Mouse (Mus musculus) hindbrain, embryonic 13.5 days (tissue): ENCODE measurements around the gene Gstt2. TPM values are rescaled to one million over a fixed set of nuclear protein-coding genes. Genes with fewer than 3 reads are reported as not detected.

Experiments
- polyA plus RNA-seq: library from polyadenylated mRNA; unstranded; fragments of >200 nt; fragmentation: Nextera tagmentation; extraction: Ambion mirVana; gene quantifications from 2 replicates; pipeline ENCODE4 v1.2.1, GENCODE M21; 2015

Gene Gstt2
- polyA plus RNA-seq, 1 experiment from 2014 or later, result 7.1 TPM

Other genes with a start within 250 kb of the Gstt2 start
- gene Ggt5, start 248.1 kb downstream of the Gstt2 start, polyA plus RNA-seq, result 1.9 TPM in 2 replicates
- 3.8 and 4.0 TPM in 2 replicates for gene Susd2, start 193.4 kb downstream of the Gstt2 start, polyA plus RNA-seq
- 39.5 and 45.7 TPM in 2 replicates for gene Cabin1, start 73.1 kb downstream of the Gstt2 start, polyA plus RNA-seq
- 86.6 and 96.6 TPM in 2 replicates for gene Ddt, start 64.0 kb downstream of the Gstt2 start, polyA plus RNA-seq
- not detected in 2 replicates for gene Gm20441, start 56.5 kb downstream of the Gstt2 start, polyA plus RNA-seq
- 0.91 and 1.1 TPM in 2 replicates for gene Gstt3, start 56.0 kb downstream of the Gstt2 start, polyA plus RNA-seq
- gene Gstt1, start 38.8 kb downstream of the Gstt2 start, polyA plus RNA-seq, result 7.2 and 7.7 TPM in 2 replicates
- gene Gstt4, start 14.9 kb downstream of the Gstt2 start, polyA plus RNA-seq, result not detected in 2 replicates
- 1,531 and 1,576 TPM in 2 replicates for gene Mif, start 22.8 kb upstream of the Gstt2 start, polyA plus RNA-seq
- gene Derl3, start 56.0 kb upstream of the Gstt2 start, polyA plus RNA-seq, result 1.7 and 1.8 TPM in 2 replicates
- gene Smarcb1, start 84.2 kb upstream of the Gstt2 start, polyA plus RNA-seq, result 302 and 313 TPM in 2 replicates
- gene Chchd10, start 95.7 kb upstream of the Gstt2 start, polyA plus RNA-seq, result 37.0 and 37.8 TPM in 2 replicates
- gene Mmp11, start 99.1 kb upstream of the Gstt2 start, polyA plus RNA-seq, result 26.8 and 34.9 TPM in 2 replicates
- gene Gm867, start 103.2 kb upstream of the Gstt2 start, polyA plus RNA-seq, result 1.7 and 2.3 TPM in 2 replicates
- gene Vpreb3, start 105.6 kb upstream of the Gstt2 start, polyA plus RNA-seq, result 0.57 and 1.2 TPM in 2 replicates
- not detected in 2 replicates for gene Gm5134, start 117.1 kb upstream of the Gstt2 start, polyA plus RNA-seq
- 12.0 and 12.5 TPM in 2 replicates for gene Zfp280b, start 195.2 kb upstream of the Gstt2 start, polyA plus RNA-seq